Mouse (Mus musculus) gastrocnemius, adult 2 months (tissue): ENCODE measurements around the gene March10. TPM values are rescaled to one million over a fixed set of nuclear protein-coding genes. Genes with fewer than 3 reads are reported as not detected.

Source experiments
- DNase-seq: peaks from one replicate; pipeline ENCODE4 v3.0.0; 2022
- H3K27ac ChIP-seq: fragments of 200-600 bp; 2 replicates; pipeline ENCODE4 v1.8.1; 2022; ENCODE audit warnings: mild to moderate bottlenecking
- H3K4me3 ChIP-seq: fragments of 200-600 bp; 2 replicates; pipeline ENCODE4 v1.8.1; 2022; ENCODE audit warnings: mild to moderate bottlenecking, moderate library complexity
- CTCF ChIP-seq: fragments of 200-600 bp; IDR thresholded peaks from 2 replicates; pipeline ENCODE4 v1.8.1; 2022; ENCODE audit warnings: antibody characterized with exemption, mild to moderate bottlenecking, moderate library complexity
- intact Hi-C: fragments of 180-260 bp; cut with DNase I; formaldehyde crosslinking; loops from one replicate; pipeline ENCODE4 v1.15.1; 2025
- total RNA-seq, 2 experiments: library from RNA; stranded (reverse); gene quantifications; 2 replicates each; pipeline ENCODE4 v1.2.3; 2021

March10 gene
- total RNA-seq, 2 experiments from 2014 or later = not detected

DNA sequence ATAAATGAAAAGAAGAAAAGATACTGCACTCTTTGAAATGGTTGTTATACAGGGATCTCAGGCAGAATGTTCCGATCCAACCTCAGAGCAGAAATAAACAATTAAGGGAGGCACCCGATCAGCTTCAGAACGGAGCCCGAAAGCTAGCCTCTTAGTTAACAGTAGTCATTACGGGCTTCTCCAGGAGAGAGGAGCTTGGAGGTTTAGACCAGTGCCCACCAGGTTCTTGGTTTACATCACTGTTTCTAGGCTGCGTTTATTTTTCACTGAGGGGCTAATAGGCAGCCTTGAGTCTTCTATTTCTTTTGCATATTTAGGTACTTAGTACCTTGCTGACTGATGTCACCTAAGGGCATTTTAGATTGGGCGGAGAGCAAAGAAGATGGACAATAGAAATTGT lies 506 bp upstream of the March10 start:
- DNase-seq = no peak
- no peak overlapping the region for H3K27ac ChIP-seq
- TF ChIP-seq CTCF = no peak
- intact Hi-C loops = no loop called here
- H3K4me3 ChIP-seq = peak overlapping the region; percentile 68

GRCm38 (mm10) chr11:105455118-105455517 lies 1.4 kb downstream of the March10 start:
- TF ChIP-seq CTCF = no peak
- intact Hi-C loops = no loop called here

GRCm38 (mm10) chr11:105453084-105453483 lies 3.5 kb downstream of the March10 start:
- no peak for TF ChIP-seq CTCF
- intact Hi-C loops = no loop called here

More at GRCm38 (mm10) chr11:105455118-105455517, 1.4 kb downstream of the March10 start:
- no peak overlapping the region for H3K4me3 ChIP-seq
- no peak for DNase-seq
- no peak overlapping the region for H3K27ac ChIP-seq

DNA sequence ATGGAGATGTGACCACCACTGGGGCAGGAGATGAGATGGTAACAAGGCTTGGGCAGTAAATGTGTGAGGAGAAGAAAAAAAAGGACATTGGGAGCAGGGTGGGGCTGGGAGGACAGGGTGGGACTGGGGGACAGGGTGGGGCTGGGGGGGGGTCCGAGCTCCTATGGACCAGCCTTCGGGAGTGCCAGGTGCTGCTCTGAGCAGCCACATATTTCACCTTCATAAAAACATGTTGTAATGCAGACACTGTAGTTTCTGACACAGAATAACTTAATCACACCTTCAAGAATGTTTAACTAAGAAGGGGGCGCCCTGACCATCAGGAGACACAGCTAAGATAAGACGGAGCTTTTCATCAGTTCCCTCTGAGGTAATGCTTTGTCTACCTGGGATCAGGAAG lies 4.0 kb downstream of the March10 start:
- no peak overlapping the region for H3K4me3 ChIP-seq
- H3K27ac ChIP-seq = no peak overlapping the region
- intact Hi-C loops = no loop called here
- no peak for DNase-seq
- TF ChIP-seq CTCF = no peak

More at GRCm38 (mm10) chr11:105453084-105453483, 3.5 kb downstream of the March10 start:
- DNase-seq = no peak
- no peak overlapping the region for H3K4me3 ChIP-seq
- H3K27ac ChIP-seq = no peak overlapping the region

- intact Hi-C loops = no loop called here
- no peak for DNase-seq
- H3K4me3 ChIP-seq = no peak overlapping the region
- TF ChIP-seq CTCF = no peak
- no peak overlapping the region for H3K27ac ChIP-seq
Observed at GRCm38 (mm10) chr11:105451553-105452135, 4.9 kb downstream of the March10 start.

DNA sequence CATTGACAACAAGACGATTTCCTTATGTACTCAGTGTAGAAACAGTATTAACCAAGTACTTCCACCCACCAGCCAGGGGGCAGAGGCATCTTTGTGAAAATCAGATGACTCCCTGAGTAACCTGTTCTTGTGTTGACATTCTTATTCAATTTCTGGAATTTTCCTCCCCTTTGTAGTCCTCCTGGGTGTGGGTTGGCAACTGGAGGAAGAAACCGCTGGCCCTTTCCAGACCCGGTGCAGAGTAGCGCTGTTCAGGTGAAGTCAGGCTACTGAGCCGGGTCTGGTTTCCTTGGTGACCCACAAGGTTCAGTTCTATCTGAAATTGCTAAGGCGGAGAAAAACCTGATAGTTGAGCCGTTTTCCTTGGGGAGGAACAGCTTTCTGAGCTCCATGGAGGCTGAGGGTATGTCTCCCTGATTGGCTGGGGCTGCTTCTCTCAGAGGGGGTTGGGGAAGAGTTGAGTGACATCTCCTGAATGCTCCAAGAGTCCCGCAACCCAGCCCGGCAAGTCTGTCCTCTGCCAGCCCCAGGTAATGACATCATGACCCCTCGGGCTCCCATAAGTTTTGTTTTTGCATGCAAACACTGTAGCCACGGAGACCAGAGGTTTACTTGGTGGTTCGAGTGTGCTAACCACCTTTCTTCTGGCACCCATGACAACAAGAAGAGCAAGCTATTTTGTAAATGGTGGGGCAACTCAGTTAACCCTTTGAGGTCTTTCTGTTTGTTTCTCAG lies 6.8 kb downstream of the March10 start:
- intact Hi-C loops = no loop called here
- Histone ChIP-seq H3K27ac (no peak overlapping the region), H3K4me3 (no peak overlapping the region)
- no peak for TF ChIP-seq CTCF
- no peak for DNase-seq

DNA sequence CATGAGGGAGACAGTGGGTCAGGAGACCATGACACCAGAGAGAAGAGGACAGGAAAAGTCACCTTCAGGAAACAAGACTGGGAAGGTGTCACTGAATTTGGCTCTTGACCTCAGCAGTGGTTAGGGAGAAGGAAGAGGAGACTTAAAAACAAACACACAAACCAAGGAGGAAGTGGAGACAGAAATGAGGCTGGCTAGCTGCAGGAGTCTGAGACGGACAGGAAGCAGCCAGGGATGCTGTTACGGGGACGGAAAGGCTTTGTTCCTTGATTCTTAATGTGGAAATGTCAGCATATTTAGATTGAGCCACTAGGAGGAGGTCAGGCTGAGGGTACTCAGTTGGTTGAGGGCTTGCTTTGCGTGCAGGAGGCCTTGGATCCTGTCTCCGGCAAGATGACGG lies 8.9 kb downstream of the March10 start:
- H3K27ac ChIP-seq = no peak overlapping the region
- no peak for TF ChIP-seq CTCF
- intact Hi-C loops = no loop called here
- H3K4me3 ChIP-seq = no peak overlapping the region
- DNase-seq = no peak

- TF ChIP-seq CTCF = no peak
- Histone ChIP-seq H3K4me3 (no peak overlapping the region), H3K27ac (no peak overlapping the region)
- intact Hi-C loops = no loop called here
- DNase-seq = no peak
Observed at GRCm38 (mm10) chr11:105446221-105446620, 10.3 kb downstream of the March10 start.

- Histone ChIP-seq H3K4me3 (no peak overlapping the region), H3K27ac (no peak overlapping the region)
- TF ChIP-seq CTCF = no peak
- intact Hi-C loops = no loop called here
- DNase-seq = no peak
Observed at GRCm38 (mm10) chr11:105445741-105446140, 10.8 kb downstream of the March10 start.

GRCm38 (mm10) chr11:105444929-105445328 lies 11.6 kb downstream of the March10 start:
- Histone ChIP-seq H3K4me3 (no peak overlapping the region), H3K27ac (no peak overlapping the region)
- TF ChIP-seq CTCF = no peak
- intact Hi-C loops = no loop called here
- DNase-seq = no peak

DNA sequence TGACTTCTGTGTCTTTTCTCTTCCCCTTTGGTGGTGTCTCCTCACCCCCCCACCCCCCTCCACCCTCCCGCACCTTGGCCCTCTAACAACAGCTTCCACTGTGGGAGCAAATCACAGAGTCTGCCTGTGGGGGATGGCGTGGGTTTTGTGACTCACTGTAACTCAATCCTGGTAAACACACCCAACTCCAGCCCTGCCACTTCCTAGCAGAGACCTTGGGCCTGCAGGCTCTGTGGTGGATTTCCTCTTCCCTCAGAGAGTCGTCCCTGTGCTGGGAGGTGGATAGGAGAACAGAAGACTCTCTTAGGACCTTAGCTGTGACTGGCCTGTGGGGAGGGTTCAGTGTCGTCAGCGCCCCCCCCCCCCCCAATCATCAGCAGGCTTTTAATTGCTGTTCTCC lies 13.0 kb downstream of the March10 start:
- intact Hi-C loops = no loop called here
- Histone ChIP-seq H3K27ac (no peak overlapping the region), H3K4me3 (no peak overlapping the region)
- no peak for TF ChIP-seq CTCF
- no peak for DNase-seq

DNA sequence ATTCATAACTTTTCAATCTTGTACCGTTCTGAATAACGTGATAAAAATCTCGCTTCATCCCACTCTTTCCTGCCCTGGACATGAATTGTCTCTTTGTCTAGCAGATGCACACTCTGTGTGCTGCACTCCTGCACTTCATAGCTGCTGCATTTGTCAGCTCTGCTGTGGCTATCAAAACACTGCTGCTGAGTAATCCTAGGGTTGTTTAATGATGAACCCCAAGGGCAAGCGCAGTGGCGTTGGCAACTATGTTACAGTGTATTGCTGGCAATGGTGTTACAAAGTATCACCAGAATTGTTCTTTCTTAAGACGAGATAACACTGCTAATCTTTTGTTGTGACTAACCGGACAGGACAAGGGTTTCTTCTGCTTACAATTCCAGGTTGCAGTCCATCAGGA lies 16.7 kb downstream of the March10 start:
- DNase-seq = no peak
- Histone ChIP-seq H3K4me3 (no peak overlapping the region), H3K27ac (no peak overlapping the region)
- no peak for TF ChIP-seq CTCF
- intact Hi-C loops = no loop called here

DNA sequence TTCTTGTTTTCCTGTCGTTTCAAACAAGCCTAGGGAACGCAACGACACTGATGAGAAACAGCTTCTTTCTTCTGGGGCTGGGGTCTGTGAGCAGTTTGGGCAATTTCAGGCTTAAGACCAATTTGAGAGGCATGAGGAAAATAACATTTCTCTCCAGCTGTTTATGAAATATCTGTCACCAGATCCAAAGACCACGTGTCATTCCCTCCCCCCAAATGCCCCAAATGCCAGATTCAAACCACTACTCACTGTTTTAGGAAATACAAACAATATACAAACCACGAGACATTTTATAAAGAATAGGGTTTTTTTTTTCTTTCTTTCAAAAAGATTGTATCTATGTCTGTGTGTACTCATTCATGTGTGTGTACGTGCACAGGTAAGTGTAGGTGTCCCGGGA lies 17.6 kb downstream of the March10 start:
- intact Hi-C loops = no loop called here
- no peak overlapping the region for H3K27ac ChIP-seq
- H3K4me3 ChIP-seq = no peak overlapping the region
- DNase-seq = no peak
- no peak for TF ChIP-seq CTCF

- Histone ChIP-seq H3K4me3 (no peak overlapping the region), H3K27ac (no peak overlapping the region)
- DNase-seq = no peak
- no peak for TF ChIP-seq CTCF
- intact Hi-C loops = no loop called here
Observed at GRCm38 (mm10) chr11:105426441-105426840, 30.1 kb downstream of the March10 start.
